Mouse (Mus musculus) embryonic fibroblast, embryonic 13.5 days (primary cell): ENCODE data around the gene Tbxas1.

ENCODE experiments used
- CTCF ChIP-seq: IDR thresholded peaks from 2 replicates; pipeline ENCODE4 v1.5.1; 2011; ENCODE audit warnings: mild to moderate bottlenecking, control low read depth, low read length, moderate library complexity, borderline replicate concordance; ENCODE audit not compliant: insufficient read depth
- POLR2A ChIP-seq: IDR thresholded peaks from 2 replicates; pipeline ENCODE4 v1.6.1; 2011; ENCODE audit warnings: low read depth, mild to moderate bottlenecking, control low read depth, low read length, moderate library complexity

DNA sequence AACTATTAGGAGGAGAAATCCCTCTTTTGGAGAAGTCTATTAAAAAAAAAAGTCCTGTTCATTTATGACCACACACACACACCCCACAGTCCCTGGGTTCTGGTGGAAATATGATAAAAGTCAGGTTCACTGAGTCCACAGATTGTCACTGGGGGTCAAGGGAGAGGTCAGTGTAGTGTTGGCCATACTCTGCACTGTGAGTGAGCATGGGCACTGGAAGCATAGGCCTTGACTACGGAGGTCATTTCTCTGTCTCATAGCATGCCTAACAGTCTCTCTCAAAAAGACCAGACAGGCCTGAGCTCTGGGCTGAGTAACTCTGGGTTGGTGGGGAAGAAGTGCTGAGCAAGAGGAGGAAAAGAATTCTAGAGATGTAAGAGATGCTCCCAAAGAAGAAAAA, 1.9 kb upstream of the Tbxas1 start:
- TF ChIP-seq CTCF (no peak), POLR2A (no peak)
